Mouse (Mus musculus) cerebral cortex, adult 2 months (tissue): ENCODE data around the gene Foxk1.

Experiments used
- whole genome bisulfite sequencing: fragments of 180-500 bp; shearing (Covaris S2); methylation state at CpG from one replicate; pipeline ENCODE4 v1.1.7; 2018; 5-methylcytosine and 5-hydroxymethylcytosine counted together

Foxk1 gene

GRCm38 (mm10) chr5:142400981-142401640 is at the start of gene Foxk1:
TSS of gene Foxk1 (plus strand) at chr5:142401497.
- under 1% methylated on average over 57 of the region's 60 CpGs for WGBS

- WGBS: 92% methylated on average over 5 of the region's 5 CpGs
Measured at GRCm38 (mm10) chr5:142352336-142352892, 48.9 kb upstream of the Foxk1 start.

GRCm38 (mm10) chr5:142355144-142355543 is 46.2 kb upstream of the Foxk1 start:
- WGBS: 74% methylated on average over 3 of the region's 3 CpGs

- 55% methylated on average over 5 of the region's 5 CpGs for WGBS
Measured at GRCm38 (mm10) chr5:142361166-142361565, 40.1 kb upstream of the Foxk1 start.

- WGBS: 50% methylated on average over 3 of the region's 3 CpGs
Measured at GRCm38 (mm10) chr5:142362894-142363293, 38.4 kb upstream of the Foxk1 start.

- 64% methylated on average over 5 of the region's 5 CpGs for WGBS
Measured at GRCm38 (mm10) chr5:142364095-142364494, 37.2 kb upstream of the Foxk1 start.

GRCm38 (mm10) chr5:142367085-142368081 is 33.9 kb upstream of the Foxk1 start:
- under 1% methylated on average over 83 of the region's 83 CpGs for WGBS

GRCm38 (mm10) chr5:142368122-142368521 is 33.2 kb upstream of the Foxk1 start:
- 40% methylated on average over 5 of the region's 5 CpGs for WGBS

GRCm38 (mm10) chr5:142370406-142371171 is 30.7 kb upstream of the Foxk1 start:
- 97% methylated on average over 4 of the region's 4 CpGs for whole genome bisulfite sequencing

GRCm38 (mm10) chr5:142371172-142372155 is 29.8 kb upstream of the Foxk1 start:
- WGBS: 34% methylated on average over 24 of the region's 24 CpGs

GRCm38 (mm10) chr5:142372207-142372606 is 29.1 kb upstream of the Foxk1 start:
- 42% methylated on average over 6 of the region's 6 CpGs for WGBS

- WGBS: 83% methylated on average over 9 of the region's 9 CpGs
Measured at GRCm38 (mm10) chr5:142374343-142374742, 27.0 kb upstream of the Foxk1 start.

GRCm38 (mm10) chr5:142375641-142376040 is 25.7 kb upstream of the Foxk1 start:
- 96% methylated on average over 5 of the region's 5 CpGs for WGBS

- 73% methylated on average over 6 of the region's 6 CpGs for WGBS
Measured at GRCm38 (mm10) chr5:142376071-142376470, 25.2 kb upstream of the Foxk1 start.

- WGBS: 82% methylated on average over 2 of the region's 2 CpGs
Measured at GRCm38 (mm10) chr5:142378068-142378467, 23.2 kb upstream of the Foxk1 start.

- 40% methylated on average over 6 of the region's 6 CpGs for WGBS
Measured at GRCm38 (mm10) chr5:142380491-142380890, 20.8 kb upstream of the Foxk1 start.

- 20% methylated on average over 23 of the region's 23 CpGs for WGBS
Measured at GRCm38 (mm10) chr5:142384911-142385660, 16.2 kb upstream of the Foxk1 start.

- 61% methylated on average over 6 of the region's 6 CpGs for WGBS
Measured at GRCm38 (mm10) chr5:142386329-142386728, 15.0 kb upstream of the Foxk1 start.
